Mouse (Mus musculus): Measurements from ENCODE around the gene Msrb1. TPM values are rescaled to one million over a fixed set of nuclear protein-coding genes. Genes with fewer than 3 reads are reported as not detected.
A peak's percentile ranks its signal among the peaks of the same experiment; 100 is the strongest.
"Not testable (repeated sequence)": the region's sequence is repeated elsewhere in the genome, so short reads cannot be mapped to it uniquely, and the experiment has no call there.

Gene Msrb1
- polyA plus RNA-seq, 1 experiment from 2014 or later = 54.2 TPM

GRCm38 (mm10) chr17:24716166-24716682 is 20.2 kb upstream of the Msrb1 start:
- H3K9ac ChIP-seq (ENCODE audit: low read length) = no peak overlapping the region

GRCm38 (mm10) chr17:24717943-24718342 is 18.5 kb upstream of the Msrb1 start, which contains the start of the genes Rnf151 and Rps2:
TSS of gene Rnf151 (minus strand) at chr17:24718063.
TSS of gene Rps2 (plus strand) at chr17:24718116.
- no peak for ATAC-seq (ENCODE audit: low FRiP score, low TSS enrichment)
- H3K9ac ChIP-seq (ENCODE audit: low read length) = no peak within 1 kb of the TSS
- DNase-seq (ENCODE audit: low spot score) = no peak
- H3K4me2 ChIP-seq (replicated peaks; ENCODE audit: low read depth) = peak within 1 kb of the TSS; percentile 24
- 77% methylated on average over 4 of the region's 4 CpGs for WGBS
- H3K27ac ChIP-seq (replicated peaks) = no peak within 1 kb of the TSS
- 0 out of 2 replicates have a peak, but pooled peaks cover 2% of the 10 kb centered on the region for H3K4me1 ChIP-seq (replicated peaks; ENCODE audit: control insufficient read depth, insufficient read depth)
- peaks cover 10% of the 10 kb centered on the region for H3K36me3 ChIP-seq (ENCODE audit: control insufficient read depth, insufficient read depth, low read length)
- peak within 1 kb of the TSS; percentile 50 for H3K4me3 ChIP-seq (ENCODE audit: low read depth, low read length)
- no peaks in the 10 kb centered on the region for H3K27me3 ChIP-seq (ENCODE audit: control insufficient read depth, insufficient read depth, low read length)
- H3K9me3 ChIP-seq (ENCODE audit: control insufficient read depth, low read length) = no peaks in the 10 kb centered on the region
- TF ChIP-seq EP300 (optimal IDR thresholded peaks at IDR 0.05) = no peak
- no peak for TF ChIP-seq CTCF (IDR thresholded peaks at IDR 0.05; ENCODE audit: low read depth)

More at GRCm38 (mm10) chr17:24716166-24716682, 20.2 kb upstream of the Msrb1 start:
- H3K4me2 ChIP-seq (replicated peaks; ENCODE audit: low read depth) = no peak overlapping the region
- H3K27ac ChIP-seq (replicated peaks) = no peak overlapping the region
- H3K36me3 ChIP-seq (ENCODE audit: control insufficient read depth, insufficient read depth, low read length) = peaks cover under 1% of the 10 kb centered on the region; the same call in 1 of the 2 replicates
- no peaks in the 10 kb centered on the region for H3K4me1 ChIP-seq (replicated peaks; ENCODE audit: control insufficient read depth, insufficient read depth)
- no peak overlapping the region for H3K4me3 ChIP-seq (ENCODE audit: low read depth, low read length)
- ATAC-seq (ENCODE audit: low FRiP score, low TSS enrichment) (no peak), DNase-seq (ENCODE audit: low spot score) (no peak)
- no peaks in the 10 kb centered on the region for H3K27me3 ChIP-seq (ENCODE audit: control insufficient read depth, insufficient read depth, low read length)
- no peak for TF ChIP-seq EP300 (optimal IDR thresholded peaks at IDR 0.05)
- TF ChIP-seq CTCF (IDR thresholded peaks at IDR 0.05; ENCODE audit: low read depth) = no peak
- WGBS = 94% methylated on average over 15 of the region's 15 CpGs
- no peaks in the 10 kb centered on the region for H3K9me3 ChIP-seq (ENCODE audit: control insufficient read depth, low read length)

- Histone ChIP-seq H3K9ac (ENCODE audit: low read length) (peak overlapping the region; percentile 61; the same call in 1 of the 2 replicates), H3K4me2 (replicated peaks; ENCODE audit: low read depth) (peak overlapping the region; percentile 24), H3K4me3 (ENCODE audit: low read depth, low read length) (peak overlapping the region; percentile 50)
- H3K9me3 ChIP-seq (ENCODE audit: control insufficient read depth, low read length); H3K27me3 ChIP-seq (ENCODE audit: control insufficient read depth, insufficient read depth, low read length); H3K4me1 ChIP-seq (replicated peaks; ENCODE audit: control insufficient read depth, insufficient read depth); ATAC-seq (ENCODE audit: low FRiP score, low TSS enrichment); H3K36me3 ChIP-seq (ENCODE audit: control insufficient read depth, insufficient read depth, low read length); DNase-seq (ENCODE audit: low spot score); H3K27ac ChIP-seq (replicated peaks): not testable (repeated sequence)
- 54% methylated on average over 5 of the region's 5 CpGs for WGBS
- peak; percentile 51 for TF ChIP-seq CTCF (IDR thresholded peaks at IDR 0.05; ENCODE audit: low read depth)
These were observed 17.5 kb upstream of the Msrb1 start for GRCm38 (mm10) chr17:24718938-24719337.

- DNase-seq (ENCODE audit: low spot score) = peak; percentile 99
- no peaks in the 10 kb centered on the region for H3K27me3 ChIP-seq (ENCODE audit: control insufficient read depth, insufficient read depth, low read length)
- peak overlapping the region; percentile 94 for H3K27ac ChIP-seq (replicated peaks)
- ATAC-seq (ENCODE audit: low FRiP score, low TSS enrichment) = peak; percentile 97
- H3K4me1 ChIP-seq (replicated peaks; ENCODE audit: control insufficient read depth, insufficient read depth) = 0 out of 2 replicates have a peak, but pooled peaks cover 2% of the 10 kb centered on the region
- under 1% methylated on average over 61 of the region's 61 CpGs for WGBS
- H3K9ac ChIP-seq (ENCODE audit: low read length) = peak overlapping the region; percentile 88
- H3K36me3 ChIP-seq (ENCODE audit: control insufficient read depth, insufficient read depth, low read length) = peaks cover 10% of the 10 kb centered on the region
- peak; percentile 77 for TF ChIP-seq EP300 (optimal IDR thresholded peaks at IDR 0.05)
- peak; percentile 29 for TF ChIP-seq CTCF (IDR thresholded peaks at IDR 0.05; ENCODE audit: low read depth)
- H3K4me2 ChIP-seq (replicated peaks; ENCODE audit: low read depth) = peak overlapping the region; percentile 66
- H3K9me3 ChIP-seq (ENCODE audit: control insufficient read depth, low read length) = no peaks in the 10 kb centered on the region
- peak overlapping the region; percentile 50 for H3K4me3 ChIP-seq (ENCODE audit: low read depth, low read length)
These were observed 16.8 kb upstream of the Msrb1 start for GRCm38 (mm10) chr17:24719494-24720222.

GRCm38 (mm10) chr17:24720616-24721015 is 15.8 kb upstream of the Msrb1 start:
- Histone ChIP-seq H3K4me3 (ENCODE audit: low read depth, low read length) (peak overlapping the region; percentile 50), H3K27ac (replicated peaks) (peak overlapping the region; percentile 94), H3K4me2 (replicated peaks; ENCODE audit: low read depth) (peak overlapping the region; percentile 66), H3K9ac (ENCODE audit: low read length) (peak overlapping the region; percentile 88)
- not testable (repeated sequence) for H3K36me3 ChIP-seq (ENCODE audit: control insufficient read depth, insufficient read depth, low read length); DNase-seq (ENCODE audit: low spot score); ATAC-seq (ENCODE audit: low FRiP score, low TSS enrichment); H3K4me1 ChIP-seq (replicated peaks; ENCODE audit: control insufficient read depth, insufficient read depth); H3K9me3 ChIP-seq (ENCODE audit: control insufficient read depth, low read length); H3K27me3 ChIP-seq (ENCODE audit: control insufficient read depth, insufficient read depth, low read length)
- WGBS = 0% methylated on average over 11 of the region's 11 CpGs

- Histone ChIP-seq H3K9ac (ENCODE audit: low read length) (peak overlapping the region; percentile 32), H3K27ac (replicated peaks) (peak overlapping the region; percentile 45; the same call in 1 of the 2 replicates), H3K4me2 (replicated peaks; ENCODE audit: low read depth) (peak overlapping the region; percentile 66), H3K4me3 (ENCODE audit: low read depth, low read length) (peak overlapping the region; percentile 50; the same call in 1 of the 2 replicates)
- H3K4me1 ChIP-seq (replicated peaks; ENCODE audit: control insufficient read depth, insufficient read depth); H3K9me3 ChIP-seq (ENCODE audit: control insufficient read depth, low read length); H3K36me3 ChIP-seq (ENCODE audit: control insufficient read depth, insufficient read depth, low read length); ATAC-seq (ENCODE audit: low FRiP score, low TSS enrichment); DNase-seq (ENCODE audit: low spot score); H3K27me3 ChIP-seq (ENCODE audit: control insufficient read depth, insufficient read depth, low read length): not testable (repeated sequence)
- 46% methylated on average over 7 of the region's 7 CpGs for WGBS
These were observed 15.0 kb upstream of the Msrb1 start for GRCm38 (mm10) chr17:24721383-24721955.
